Mouse (Mus musculus): Measurements from ENCODE around the gene Mul1. TPM values are rescaled to one million over a fixed set of nuclear protein-coding genes. Genes with fewer than 3 reads are reported as not detected.

Mul1 gene
- polyA plus RNA-seq, 1 experiment from 2014 or later = 18.6 TPM

DNA sequence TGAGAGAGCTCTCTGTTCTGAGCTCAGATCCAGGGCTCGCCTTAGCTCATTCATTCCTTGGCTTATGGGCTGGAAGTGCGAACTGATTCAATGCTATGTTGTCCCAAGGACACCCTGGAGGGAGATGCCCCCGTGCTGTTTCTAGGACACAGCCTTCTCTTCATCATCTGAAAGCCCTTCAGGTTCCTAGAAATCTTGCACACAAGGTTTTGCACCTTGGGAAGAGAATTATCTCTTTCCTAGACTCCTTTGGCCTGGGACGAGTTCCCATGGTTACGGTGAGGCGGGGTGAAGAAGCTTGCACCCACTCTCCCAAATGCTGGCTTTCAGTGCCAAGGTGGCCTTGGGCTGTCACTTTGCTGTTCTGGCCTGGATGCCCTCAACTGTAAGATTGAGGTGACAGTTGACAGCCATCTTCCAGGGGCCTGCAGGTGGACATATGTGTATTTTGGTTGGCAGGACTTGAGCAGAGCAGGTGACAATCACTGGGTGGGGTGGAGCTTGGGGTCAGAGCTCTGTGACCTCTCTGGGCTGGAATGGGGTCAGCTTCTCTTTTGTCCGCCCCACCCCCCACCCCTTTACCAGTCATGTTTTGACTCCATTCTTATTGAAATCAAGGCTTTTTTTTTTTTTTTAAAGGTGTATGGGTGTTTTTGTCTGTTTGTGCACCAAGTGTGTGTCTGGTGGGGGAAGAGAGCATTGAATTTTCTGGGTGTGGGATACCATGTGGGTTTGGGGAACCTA is 14.6 kb downstream of the Mul1 start:
- Histone ChIP-seq H3K4me1 (replicated peaks; ENCODE audit: control insufficient read depth, insufficient read depth, low read length) (peaks cover 11% of the 10 kb centered on the region; the same call in 1 of the 2 replicates), H3K4me2 (ENCODE audit: low read depth, low read length, severe bottlenecking) (no peak overlapping the region), H3K27me3 (ENCODE audit: control insufficient read depth, insufficient read depth, low read length) (peaks cover 21% of the 10 kb centered on the region), H3K4me3 (ENCODE audit: low read depth, low read length) (no peak overlapping the region), H3K36me3 (ENCODE audit: control insufficient read depth, insufficient read depth, low read length) (no peaks in the 10 kb centered on the region), H3K9ac (ENCODE audit: low read length) (no peak overlapping the region), H3K27ac (ENCODE audit: low read depth, low read length) (no peak overlapping the region), H3K9me3 (ENCODE audit: control insufficient read depth, low read length) (no peaks in the 10 kb centered on the region)
- DNase-seq (ENCODE audit: low spot score) (no peak), ATAC-seq (replicated peaks; ENCODE audit: low FRiP score) (no peak)
- 50% methylated on average over 7 of the region's 7 CpGs for WGBS

DNA sequence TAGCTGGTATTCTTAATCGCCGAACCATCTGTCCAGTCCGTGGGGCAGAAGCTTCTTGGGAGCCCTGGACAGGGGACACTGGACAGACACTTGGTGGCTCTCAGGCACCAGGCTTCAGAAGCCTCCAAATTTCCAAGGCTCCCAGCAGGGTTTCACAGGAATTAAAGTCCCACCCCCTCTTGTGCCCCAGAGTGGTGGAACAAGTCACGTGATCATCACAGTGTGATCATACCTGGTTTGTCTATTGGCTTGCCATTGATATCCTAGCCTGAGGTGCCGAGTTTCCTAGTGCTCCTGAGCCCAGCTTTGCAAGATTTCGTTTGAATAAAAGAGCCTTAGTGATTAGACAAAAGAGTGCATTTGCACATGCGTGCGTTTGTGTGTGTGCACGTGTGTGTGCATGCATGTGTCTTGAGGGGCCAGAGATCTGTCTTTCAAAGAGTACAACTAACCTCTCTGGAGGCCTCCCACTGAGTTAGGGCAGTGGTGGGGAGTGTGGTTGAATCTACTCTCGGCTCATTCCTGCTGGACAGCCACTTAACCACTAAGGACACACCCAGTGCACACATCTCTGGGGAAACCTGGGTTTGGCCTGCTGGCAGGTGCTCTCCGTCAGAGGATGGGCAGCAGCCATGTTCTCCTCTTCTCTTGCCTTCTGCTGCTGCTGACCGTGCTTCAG is 15.3 kb downstream of the Mul1 start:
- Histone ChIP-seq H3K4me3 (ENCODE audit: low read depth, low read length) (no peak overlapping the region), H3K9ac (ENCODE audit: low read length) (no peak overlapping the region), H3K36me3 (ENCODE audit: control insufficient read depth, insufficient read depth, low read length) (no peaks in the 10 kb centered on the region), H3K4me2 (ENCODE audit: low read depth, low read length, severe bottlenecking) (no peak overlapping the region), H3K27me3 (ENCODE audit: control insufficient read depth, insufficient read depth, low read length) (peaks cover 21% of the 10 kb centered on the region), H3K27ac (ENCODE audit: low read depth, low read length) (no peak overlapping the region), H3K9me3 (ENCODE audit: control insufficient read depth, low read length) (no peaks in the 10 kb centered on the region), H3K4me1 (replicated peaks; ENCODE audit: control insufficient read depth, insufficient read depth, low read length) (peaks cover 11% of the 10 kb centered on the region; the same call in 1 of the 2 replicates)
- ATAC-seq (replicated peaks; ENCODE audit: low FRiP score) = no peak
- 61% methylated on average over 12 of the region's 12 CpGs for WGBS
- DNase-seq (ENCODE audit: low spot score) = no peak

DNA sequence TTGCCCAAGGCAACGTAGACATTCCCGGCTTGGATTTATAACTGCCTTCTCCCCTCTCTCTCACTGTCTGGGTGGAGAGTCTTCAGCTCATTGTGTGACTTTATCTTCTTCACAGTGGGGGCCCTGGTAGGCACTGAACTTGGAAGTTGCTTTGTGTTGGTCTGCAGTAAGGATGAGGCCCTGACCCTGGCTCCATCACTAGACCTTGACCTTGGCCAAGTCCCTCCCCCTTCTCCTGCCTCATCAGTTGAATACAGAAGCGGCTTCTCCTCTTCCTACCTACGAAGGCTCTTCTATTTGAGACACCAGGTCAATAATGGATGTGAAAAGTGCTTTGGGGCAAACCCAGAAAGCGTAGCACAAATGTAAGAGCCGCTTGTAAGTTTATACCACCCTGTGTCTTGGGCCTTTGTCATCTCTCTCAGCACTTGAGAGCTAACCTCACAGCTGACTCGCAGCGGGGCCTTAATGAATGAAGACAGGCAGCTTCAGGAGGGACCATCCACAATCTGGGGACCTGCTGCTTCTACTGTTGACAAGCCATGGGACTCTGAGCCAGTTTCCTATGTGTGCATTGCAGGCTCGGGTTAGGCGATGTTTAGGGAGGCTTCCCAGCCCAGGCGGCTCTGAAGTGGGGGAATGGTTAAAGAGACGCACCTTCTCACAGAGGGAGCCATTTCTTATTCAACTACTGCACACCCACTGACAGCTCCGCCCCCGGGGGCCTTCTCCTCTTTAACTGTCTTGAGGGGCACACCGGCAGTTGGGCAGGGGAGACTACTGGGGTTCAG is 18.0 kb downstream of the Mul1 start:
- no peak overlapping the region for H3K4me2 ChIP-seq (ENCODE audit: low read depth, low read length, severe bottlenecking)
- no peaks in the 10 kb centered on the region for H3K36me3 ChIP-seq (ENCODE audit: control insufficient read depth, insufficient read depth, low read length)
- H3K9me3 ChIP-seq (ENCODE audit: control insufficient read depth, low read length) = no peaks in the 10 kb centered on the region
- H3K4me1 ChIP-seq (replicated peaks; ENCODE audit: control insufficient read depth, insufficient read depth, low read length) = peaks cover 20% of the 10 kb centered on the region
- no peak overlapping the region for H3K4me3 ChIP-seq (ENCODE audit: low read depth, low read length)
- ATAC-seq (replicated peaks; ENCODE audit: low FRiP score) (no peak), DNase-seq (ENCODE audit: low spot score) (no peak)
- H3K27ac ChIP-seq (ENCODE audit: low read depth, low read length) = no peak overlapping the region
- 30% methylated on average over 15 of the region's 15 CpGs for WGBS
- H3K9ac ChIP-seq (ENCODE audit: low read length) = no peak overlapping the region
- H3K27me3 ChIP-seq (ENCODE audit: control insufficient read depth, insufficient read depth, low read length) = peaks cover 32% of the 10 kb centered on the region

DNA sequence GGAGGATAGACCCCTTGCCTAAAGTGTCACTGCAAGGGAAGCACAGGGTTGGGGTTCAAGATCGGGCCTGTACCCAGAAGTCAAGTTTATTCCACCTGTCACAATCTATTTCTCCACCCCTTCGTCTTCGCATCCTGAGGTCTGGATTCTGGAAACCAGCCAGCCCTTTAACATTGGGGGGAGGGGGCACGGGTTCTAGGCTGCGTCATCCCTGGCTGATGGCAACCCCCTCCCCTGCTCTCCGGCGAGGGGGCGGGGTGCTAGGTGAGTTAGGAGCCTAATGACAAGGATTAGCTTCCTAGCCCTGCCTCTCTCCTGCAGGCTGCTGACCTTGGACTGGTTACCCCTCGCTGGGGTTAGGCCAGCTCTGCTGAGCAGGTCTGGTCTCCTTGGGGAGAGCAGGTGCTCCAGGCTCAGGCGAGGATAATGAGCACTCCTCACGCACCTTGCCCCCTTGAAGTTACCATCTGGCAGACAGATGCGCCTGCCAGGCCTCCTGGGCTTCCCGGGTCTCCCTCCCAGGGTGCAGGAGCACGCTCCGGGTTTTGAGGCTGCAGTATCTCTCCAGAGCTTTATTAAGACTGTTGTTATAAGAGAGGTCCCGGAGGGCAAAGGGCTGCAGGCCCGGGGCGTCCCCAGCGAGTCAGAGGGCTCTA is 18.8 kb downstream of the Mul1 start:
- peak overlapping the region; percentile 78 for H3K4me2 ChIP-seq (ENCODE audit: low read depth, low read length, severe bottlenecking)
- peak; percentile 26 for ATAC-seq (replicated peaks; ENCODE audit: low FRiP score)
- no peaks in the 10 kb centered on the region for H3K36me3 ChIP-seq (ENCODE audit: control insufficient read depth, insufficient read depth, low read length)
- DNase-seq (ENCODE audit: low spot score) = peak; percentile 71
- peaks cover 20% of the 10 kb centered on the region for H3K4me1 ChIP-seq (replicated peaks; ENCODE audit: control insufficient read depth, insufficient read depth, low read length)
- no peak overlapping the region for H3K9ac ChIP-seq (ENCODE audit: low read length)
- WGBS = 4% methylated on average over 19 of the region's 19 CpGs
- no peaks in the 10 kb centered on the region for H3K9me3 ChIP-seq (ENCODE audit: control insufficient read depth, low read length)
- H3K27me3 ChIP-seq (ENCODE audit: control insufficient read depth, insufficient read depth, low read length) = peaks cover 32% of the 10 kb centered on the region
- no peak overlapping the region; the same call in 1 of the 2 replicates for H3K27ac ChIP-seq (ENCODE audit: low read depth, low read length)
- peak overlapping the region; percentile 79 for H3K4me3 ChIP-seq (ENCODE audit: low read depth, low read length)

DNA sequence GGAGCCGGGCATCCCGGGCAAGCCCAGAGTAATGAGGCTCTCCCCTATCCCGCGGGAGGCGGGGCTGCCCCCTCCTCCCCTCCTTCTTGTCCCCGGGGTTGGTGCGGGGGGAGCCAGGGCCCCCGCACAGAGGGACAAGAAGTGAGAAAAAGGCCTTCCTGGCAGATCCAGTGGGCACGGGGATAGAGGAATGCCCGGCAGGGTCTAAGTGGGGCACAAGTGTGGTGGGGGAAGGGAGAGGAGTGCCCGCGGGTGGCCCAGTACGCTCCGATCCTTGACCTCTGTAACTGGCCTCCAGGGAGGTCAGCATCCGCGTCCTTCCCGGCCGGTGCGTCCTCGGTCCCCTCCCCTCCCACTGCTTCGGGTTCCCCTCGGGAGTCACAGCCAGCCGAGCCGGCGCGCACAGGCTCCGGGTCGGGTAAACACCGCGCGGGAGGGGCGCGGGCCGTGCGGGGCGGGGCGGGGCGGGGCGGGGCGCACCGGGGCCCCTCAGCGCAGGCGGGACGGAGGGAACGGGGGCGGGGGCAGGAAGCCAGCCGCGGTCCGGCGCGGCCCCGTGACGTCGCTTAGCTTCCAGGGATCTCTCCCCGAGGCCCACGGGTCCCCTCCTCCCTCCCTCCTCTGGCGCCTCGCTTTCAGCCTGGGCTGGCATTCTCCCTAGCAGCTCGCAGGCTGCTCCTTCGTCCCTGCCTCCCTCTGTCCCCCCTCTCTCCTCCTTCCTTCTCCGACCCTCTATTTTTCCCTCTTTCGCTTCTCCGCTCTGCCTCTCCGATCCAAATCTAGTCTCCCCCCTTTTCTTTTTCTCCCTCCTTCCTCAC is 19.5 kb downstream of the Mul1 start, which contains the start of gene Camk2n1:
Gene Camk2n1, plus strand, starts transcription at position 562 of the 818 bp plus-strand sequence.
- Histone ChIP-seq H3K9me3 (ENCODE audit: control insufficient read depth, low read length) (no peaks in the 10 kb centered on the region), H3K4me3 (ENCODE audit: low read depth, low read length) (peak within 1 kb of the TSS; percentile 79), H3K4me2 (ENCODE audit: low read depth, low read length, severe bottlenecking) (peak within 1 kb of the TSS; percentile 78), H3K27ac (ENCODE audit: low read depth, low read length) (peak within 1 kb of the TSS; percentile 53), H3K9ac (ENCODE audit: low read length) (peak within 1 kb of the TSS; percentile 77), H3K4me1 (replicated peaks; ENCODE audit: control insufficient read depth, insufficient read depth, low read length) (peaks cover 20% of the 10 kb centered on the region), H3K27me3 (ENCODE audit: control insufficient read depth, insufficient read depth, low read length) (peaks cover 32% of the 10 kb centered on the region), H3K36me3 (ENCODE audit: control insufficient read depth, insufficient read depth, low read length) (no peaks in the 10 kb centered on the region)
- WGBS = under 1% methylated on average over 40 of the region's 64 CpGs
- ATAC-seq (replicated peaks; ENCODE audit: low FRiP score) (peak; percentile 69), DNase-seq (ENCODE audit: low spot score) (peak; percentile 84)

DNA sequence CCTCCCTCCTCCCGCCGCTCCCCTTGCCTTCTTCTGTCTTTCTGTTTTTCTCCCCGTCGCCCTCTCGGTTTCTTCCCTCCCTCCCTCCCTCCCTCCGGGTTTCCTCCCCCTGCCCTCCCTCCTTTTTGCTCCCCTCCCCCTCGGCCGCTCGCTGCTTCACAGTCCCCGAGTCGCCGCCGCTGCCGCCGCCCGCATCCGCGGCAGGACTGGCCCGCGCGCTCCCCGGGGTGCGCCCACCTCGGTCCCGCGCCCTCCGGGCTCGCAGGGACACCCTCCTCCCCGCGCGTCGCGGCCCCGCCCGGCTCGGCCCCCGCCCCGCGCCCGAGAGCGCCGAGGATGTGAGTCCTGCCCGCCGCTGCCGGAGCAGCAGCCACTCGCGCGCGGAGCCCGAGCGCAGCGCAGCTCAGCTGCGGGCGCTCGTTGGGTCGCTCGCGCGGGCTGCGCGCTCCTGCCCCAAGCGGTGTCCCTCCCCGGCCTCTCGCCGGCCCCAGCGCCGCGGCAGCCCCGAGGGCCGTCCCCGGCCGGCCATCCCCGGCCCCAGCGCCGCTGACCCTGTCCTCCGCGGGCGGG is 20.2 kb downstream of the Mul1 start:
- WGBS = under 1% methylated on average over 73 of the region's 78 CpGs
- DNase-seq (ENCODE audit: low spot score) = peak; percentile 86
- Histone ChIP-seq H3K36me3 (ENCODE audit: control insufficient read depth, insufficient read depth, low read length) (no peaks in the 10 kb centered on the region), H3K27ac (ENCODE audit: low read depth, low read length) (peak overlapping the region; percentile 53), H3K27me3 (ENCODE audit: control insufficient read depth, insufficient read depth, low read length) (peaks cover 32% of the 10 kb centered on the region), H3K4me2 (ENCODE audit: low read depth, low read length, severe bottlenecking) (peak overlapping the region; percentile 78), H3K4me3 (ENCODE audit: low read depth, low read length) (peak overlapping the region; percentile 79), H3K9ac (ENCODE audit: low read length) (peak overlapping the region; percentile 77), H3K9me3 (ENCODE audit: control insufficient read depth, low read length) (no peaks in the 10 kb centered on the region), H3K4me1 (replicated peaks; ENCODE audit: control insufficient read depth, insufficient read depth, low read length) (peaks cover 20% of the 10 kb centered on the region)
- ATAC-seq (replicated peaks; ENCODE audit: low FRiP score) = peak; percentile 50

DNA sequence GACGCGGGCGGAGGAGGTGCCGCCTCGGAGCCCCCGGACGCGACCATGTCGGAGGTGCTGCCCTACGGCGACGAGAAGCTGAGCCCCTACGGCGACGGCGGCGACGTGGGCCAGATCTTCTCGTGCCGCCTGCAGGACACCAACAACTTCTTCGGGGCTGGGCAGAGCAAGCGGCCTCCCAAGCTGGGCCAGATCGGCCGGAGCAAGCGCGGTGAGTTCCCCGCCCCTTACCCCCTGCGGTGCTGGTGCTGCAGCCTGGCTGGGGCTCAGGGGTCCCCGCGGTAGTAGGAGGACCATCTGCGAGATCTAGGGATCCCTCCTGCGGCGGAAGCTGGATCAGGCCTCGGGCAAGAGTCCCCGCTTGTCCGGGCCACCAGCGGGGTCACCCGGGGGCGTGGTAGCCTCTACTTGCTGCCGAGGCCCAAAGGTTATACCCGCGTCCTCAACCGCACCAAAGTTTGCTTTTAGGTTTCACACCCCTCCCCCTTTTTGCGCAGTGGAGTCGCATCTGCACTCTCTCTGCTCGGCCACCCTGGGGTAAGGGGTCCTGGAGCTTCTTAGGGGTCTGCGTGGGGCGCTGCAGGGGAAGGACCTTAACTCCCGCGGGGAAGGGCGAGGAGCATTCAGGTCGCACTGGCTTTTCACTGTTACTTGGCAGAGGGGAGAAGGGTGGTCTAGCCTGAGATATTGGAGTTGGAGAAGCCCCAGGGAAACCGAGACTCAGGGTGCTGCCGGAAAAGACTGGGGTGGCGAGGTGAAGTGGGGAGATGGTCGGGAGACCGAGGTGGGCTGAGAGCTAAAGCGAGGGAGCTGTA is 20.9 kb downstream of the Mul1 start:
- peaks cover 20% of the 10 kb centered on the region for H3K4me1 ChIP-seq (replicated peaks; ENCODE audit: control insufficient read depth, insufficient read depth, low read length)
- H3K27me3 ChIP-seq (ENCODE audit: control insufficient read depth, insufficient read depth, low read length) = peaks cover 32% of the 10 kb centered on the region
- H3K9ac ChIP-seq (ENCODE audit: low read length) = peak overlapping the region; percentile 77
- peak overlapping the region; percentile 79 for H3K4me3 ChIP-seq (ENCODE audit: low read depth, low read length)
- H3K27ac ChIP-seq (ENCODE audit: low read depth, low read length) = peak overlapping the region; percentile 53; the same call in 1 of the 2 replicates
- H3K9me3 ChIP-seq (ENCODE audit: control insufficient read depth, low read length) = no peaks in the 10 kb centered on the region
- DNase-seq (ENCODE audit: low spot score) (peak; percentile 75), ATAC-seq (replicated peaks; ENCODE audit: low FRiP score) (peak; percentile 40; the same call in 1 of the 2 replicates)
- under 1% methylated on average over 58 of the region's 58 CpGs for WGBS
- H3K4me2 ChIP-seq (ENCODE audit: low read depth, low read length, severe bottlenecking) = peak overlapping the region; percentile 78
- no peaks in the 10 kb centered on the region for H3K36me3 ChIP-seq (ENCODE audit: control insufficient read depth, insufficient read depth, low read length)

Data from forebrain, embryonic 11.5 days (tissue).